Mouse (Mus musculus): ENCODE measurements around the gene Olfr1388.
"Not testable (repeated sequence)": the region's sequence is repeated elsewhere in the genome, so short reads cannot be mapped to it uniquely, and the experiment has no call there.

Gene Olfr1388

DNA sequence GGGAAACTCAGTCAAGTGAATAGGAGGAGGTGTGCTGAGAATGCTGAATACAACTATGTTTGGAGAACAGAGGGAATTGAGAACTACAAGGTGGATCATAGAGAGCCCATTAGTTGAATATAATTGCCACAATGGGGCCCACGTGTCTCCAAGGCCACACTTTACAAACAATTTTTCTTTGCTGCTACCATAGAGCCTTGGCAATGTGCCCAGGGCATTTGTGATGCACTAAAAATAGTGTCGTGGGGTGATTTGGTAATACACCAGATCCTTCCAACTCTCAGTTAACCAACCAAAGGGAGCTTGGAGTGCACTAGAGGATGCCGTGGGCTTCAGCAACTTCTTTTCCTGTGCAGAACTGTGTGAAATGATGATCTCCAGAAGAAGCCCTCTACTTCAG is at the start of gene Olfr1388:
Gene Olfr1388 (plus strand): TSS at position 214 of the 400 bp plus-strand sequence.
- no peak for DNase-seq

DNA sequence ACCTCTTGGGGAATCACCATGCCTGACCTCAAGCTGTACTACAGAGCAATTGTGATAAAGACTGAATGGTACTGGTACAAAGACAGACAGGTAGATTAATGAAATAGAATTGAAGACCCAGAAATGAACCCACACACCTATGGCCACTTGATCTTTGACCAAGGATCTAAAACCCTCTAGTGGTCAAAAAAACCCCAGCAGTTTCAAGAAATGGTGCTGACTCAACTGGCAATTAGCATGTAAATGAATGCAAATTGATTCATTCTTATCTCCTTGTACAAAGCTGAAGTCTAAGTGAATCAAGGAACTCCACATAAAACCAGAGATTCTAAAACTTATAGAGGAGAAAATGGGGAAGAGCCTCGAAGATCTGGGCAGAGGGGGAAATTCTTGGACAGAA is 43.7 kb upstream of the Olfr1388 start:
- not testable (repeated sequence) for DNase-seq

DNA sequence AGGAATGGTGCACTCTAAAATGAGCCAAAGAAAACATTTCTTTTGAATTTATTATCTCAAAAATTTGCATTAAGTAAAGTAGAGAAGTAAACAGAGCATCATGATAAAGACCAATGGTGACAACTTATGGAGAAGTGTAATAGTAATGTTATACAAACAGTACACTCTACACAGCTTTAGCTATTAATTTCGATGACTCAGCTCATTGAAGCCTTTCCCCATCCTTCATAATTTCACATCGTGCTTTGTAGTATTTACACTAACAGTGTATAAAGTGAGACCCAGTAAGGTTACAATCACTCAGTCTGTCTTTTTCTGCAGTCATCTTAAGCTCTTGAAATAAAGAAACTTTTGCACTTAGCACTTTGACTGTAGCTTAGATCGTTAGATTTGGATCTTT is 29.6 kb upstream of the Olfr1388 start:
- no peak for DNase-seq

DNA sequence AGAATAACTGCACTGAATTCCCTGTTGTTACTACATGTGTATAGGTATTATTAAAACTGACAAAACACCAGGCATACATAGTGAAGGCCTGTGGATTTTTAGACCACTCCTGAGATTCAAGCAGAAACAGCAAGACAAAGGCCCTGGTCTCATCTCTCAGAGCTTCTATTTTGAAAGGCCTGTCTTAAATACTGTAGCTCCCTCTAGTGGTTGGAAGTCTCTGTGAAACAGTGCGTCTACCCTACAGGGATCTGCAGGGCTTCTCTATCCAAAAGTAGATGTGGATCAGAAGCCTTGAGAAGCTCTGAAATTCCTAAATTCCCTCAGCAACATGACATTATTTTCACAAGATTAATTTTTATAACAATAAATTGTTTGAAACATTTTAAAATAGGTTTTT is 25.9 kb upstream of the Olfr1388 start:
- DNase-seq = peak in 1 of 2 experiments; percentile 7

DNA sequence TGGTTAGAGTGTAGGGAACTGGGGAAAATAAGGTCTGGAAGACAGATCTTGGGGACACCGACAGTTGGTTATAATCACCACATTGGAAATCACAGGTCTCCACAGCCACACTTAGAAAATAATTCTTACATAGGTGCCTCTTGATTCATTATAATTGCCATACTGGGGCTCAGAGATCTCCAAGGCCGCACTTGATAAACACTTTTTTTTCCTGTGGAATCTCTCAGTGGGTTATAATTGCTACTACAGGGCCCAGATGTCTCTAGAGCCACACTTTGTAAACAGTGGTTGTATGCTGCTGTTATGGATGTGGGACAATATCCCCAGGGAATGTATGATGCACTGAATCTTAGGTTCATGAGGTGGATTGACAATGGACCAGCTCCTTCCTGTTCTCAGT is 13.7 kb upstream of the Olfr1388 start, which contains the start of gene Olfr1389:
Gene Olfr1389 (plus strand): TSS at position 301 of the 400 bp plus-strand sequence.
- DNase-seq = no peak

DNA sequence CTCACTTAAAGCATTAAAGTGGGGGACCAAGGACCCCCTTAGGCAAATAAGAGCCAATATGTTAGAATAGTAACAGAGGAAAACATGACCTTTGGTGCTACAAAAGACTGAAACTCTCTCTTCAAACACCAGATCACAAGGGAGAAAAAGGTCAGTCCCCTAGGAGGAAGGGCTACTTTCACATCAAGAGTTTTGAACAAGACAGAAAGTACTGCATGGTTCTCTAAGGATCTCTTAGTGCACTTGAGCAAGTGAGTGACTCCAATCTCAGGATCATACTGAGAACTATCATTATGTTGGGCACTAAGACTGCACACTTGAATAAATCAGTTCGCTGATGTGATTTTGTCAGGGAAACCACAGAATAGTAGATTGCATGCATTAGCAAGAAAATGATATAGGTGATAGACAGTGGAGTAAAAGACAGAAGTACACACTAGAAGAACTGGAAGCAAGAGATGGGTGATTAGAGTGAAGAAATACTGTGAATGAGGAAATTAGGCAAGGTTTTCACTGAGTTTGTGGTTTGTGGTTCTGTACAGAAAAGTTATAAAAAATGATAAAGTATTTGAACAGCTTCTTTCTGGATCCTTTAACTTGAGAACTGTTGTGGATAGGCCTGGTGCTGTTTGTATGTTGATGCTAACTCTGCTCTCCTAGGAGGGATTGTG is 11.0 kb upstream of the Olfr1388 start:
- DNase-seq = no peak

DNA sequence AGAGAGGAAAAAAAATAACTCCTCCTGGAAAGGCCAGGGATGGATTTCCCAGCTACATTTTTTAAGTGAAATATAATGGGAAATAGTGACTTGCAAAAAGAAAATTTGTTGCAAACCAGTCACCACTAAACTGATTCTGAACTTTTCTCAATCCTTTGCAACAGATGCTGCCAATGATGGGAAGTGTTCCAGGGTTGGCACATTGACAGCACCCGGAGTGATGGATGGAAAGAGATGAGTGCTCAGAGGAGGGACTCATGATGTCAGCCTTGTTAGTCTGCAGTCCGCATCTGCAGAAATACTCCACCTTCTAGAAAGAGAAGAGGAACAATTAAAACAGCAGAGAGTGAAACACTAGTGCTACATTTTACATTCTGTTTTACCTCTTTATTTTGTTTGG is 6.8 kb upstream of the Olfr1388 start:
- DNase-seq = no peak

DNA sequence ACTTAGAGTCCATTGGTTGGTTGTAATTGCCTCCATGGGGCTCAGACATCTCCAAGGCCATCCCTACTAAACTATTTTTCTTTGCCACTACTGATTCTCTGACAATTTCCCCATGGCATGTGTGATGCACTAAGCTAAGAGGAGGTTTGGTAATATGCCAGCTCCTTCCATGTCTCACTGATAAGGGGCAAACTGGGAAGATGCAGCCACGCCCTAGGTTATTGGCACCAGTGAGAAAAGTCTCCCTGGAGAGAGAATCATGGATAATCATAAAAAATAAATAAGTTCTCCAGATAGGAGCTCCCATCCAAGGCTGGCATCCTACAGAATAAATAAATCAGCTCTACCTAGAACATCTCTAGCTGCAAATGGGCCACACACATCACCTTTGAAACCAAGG is 18.6 kb downstream of the Olfr1388 start, which contains the start of gene Olfr1387:
Gene Olfr1387 (plus strand): TSS at position 301 of the 400 bp plus-strand sequence.
- no peak for DNase-seq

DNA sequence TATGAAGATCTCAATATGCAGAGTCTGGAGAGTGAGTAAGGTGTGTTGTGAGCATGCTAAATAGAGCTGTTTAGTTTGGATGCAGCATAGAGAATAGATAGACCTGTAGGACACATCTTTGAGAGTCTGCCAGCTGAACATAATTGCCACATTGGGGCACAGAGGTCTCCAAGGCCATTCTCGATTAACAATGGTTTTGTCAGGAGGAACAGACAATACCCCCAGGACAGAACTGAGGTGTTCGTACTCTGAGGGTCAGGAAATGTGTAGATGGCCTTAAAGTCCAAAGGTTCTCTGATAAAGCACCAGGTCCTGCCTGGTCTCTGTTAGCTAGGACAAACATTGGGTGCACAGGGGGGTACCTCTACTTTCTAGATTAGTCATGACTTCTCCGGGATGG is 28.3 kb downstream of the Olfr1388 start, which contains the start of gene Olfr1386:
Gene Olfr1386 (plus strand): TSS at position 301 of the 400 bp plus-strand sequence.
- DNase-seq = not testable (repeated sequence)

DNA sequence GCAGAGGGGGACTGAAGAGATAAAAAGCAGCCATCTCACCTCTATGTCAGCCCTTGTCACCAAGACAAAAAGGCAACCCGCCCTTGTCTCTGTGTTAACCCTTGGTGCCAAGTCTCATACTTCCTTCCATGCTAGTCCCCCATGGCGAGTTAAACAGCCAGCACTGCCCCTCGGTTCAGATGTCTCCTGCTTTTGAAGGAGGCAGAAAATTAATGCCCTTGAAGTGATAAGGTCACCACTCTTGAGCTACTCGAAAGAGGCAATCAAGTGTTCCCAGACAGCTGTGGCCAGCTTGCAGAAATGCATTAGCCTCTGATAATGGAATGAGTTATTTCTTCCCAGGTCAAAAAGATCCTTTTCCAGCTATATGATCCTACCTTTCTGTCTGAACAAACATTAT is 49.5 kb downstream of the Olfr1388 start:
- DNase-seq = no peak

DNA sequence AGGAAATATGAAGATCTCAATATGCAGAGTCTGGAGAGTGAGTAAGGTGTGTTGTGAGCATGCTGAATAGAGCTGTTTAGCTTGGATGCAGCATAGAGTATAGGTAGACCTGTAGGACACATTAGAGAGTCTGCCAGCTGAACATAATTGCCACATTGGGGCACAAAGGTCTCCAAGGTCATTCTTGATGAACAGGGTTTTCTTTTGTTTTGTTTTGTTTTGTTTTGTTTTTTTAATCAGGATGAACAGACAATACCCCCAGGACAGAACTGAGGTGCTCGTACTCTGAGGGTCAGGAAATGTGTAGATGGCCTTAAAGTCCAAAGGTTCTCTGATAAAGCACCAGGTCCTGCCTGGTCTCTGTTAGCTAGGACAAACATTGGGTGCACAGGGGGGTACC is 52.3 kb downstream of the Olfr1388 start, which contains the start of gene Olfr1385:
Gene Olfr1385 (plus strand): TSS at position 301 of the 400 bp plus-strand sequence.
- DNase-seq = not testable (repeated sequence)
